Mouse (Mus musculus) ES-CJ7 (cell line): ENCODE data around the gene Mfsd14b.
A peak's percentile ranks its signal among the peaks of the same experiment; 100 is the strongest.

Source experiments
- DNase-seq: peaks from one replicate; pipeline ENCODE4 v3.0.0; 2011; ENCODE audit warnings: low read depth, low spot score

Mfsd14b gene

DNA sequence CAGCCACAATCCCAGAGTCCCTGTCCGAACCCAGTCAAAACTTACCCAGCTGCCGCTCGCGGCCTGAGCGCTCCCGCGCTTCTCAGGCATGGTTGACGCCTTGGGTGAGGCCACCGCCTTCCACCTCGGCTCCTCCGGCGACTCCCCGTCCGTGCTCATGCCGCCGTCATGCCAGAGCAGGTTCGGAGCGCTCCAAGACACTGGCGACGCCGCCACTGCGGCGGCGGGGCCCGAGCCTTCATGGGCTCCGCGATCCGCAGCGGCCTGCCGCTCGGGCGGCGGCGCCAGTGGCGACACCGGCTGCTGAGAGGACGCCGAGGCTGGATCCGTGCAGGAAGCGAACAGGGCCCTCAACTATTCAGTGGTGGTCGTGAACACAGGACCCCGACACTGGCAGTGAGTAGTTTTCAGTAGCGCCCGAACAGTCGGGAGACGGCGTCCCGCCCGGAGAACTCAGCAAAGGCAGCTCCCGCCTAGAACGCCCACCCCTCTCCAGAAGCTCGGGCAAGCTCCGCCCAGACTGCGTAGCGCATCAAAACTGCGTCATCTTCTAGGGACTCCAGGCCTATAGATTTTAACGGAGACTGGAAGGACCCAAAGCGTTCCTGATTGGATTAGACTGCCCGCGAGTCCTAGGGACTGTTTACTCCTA lies at the start of gene Mfsd14b:
Gene Mfsd14b, minus strand, starts transcription at position 517 of the 652 bp plus-strand sequence.
- peak; percentile 97 for DNase-seq

GRCm38 (mm10) chr13:65149940-65150339 lies 37.2 kb upstream of the Mfsd14b start, which contains the start of gene Olfr466:
Olfr466 (plus strand) TSS chr13:65150240.
- no peak for DNase-seq

DNA sequence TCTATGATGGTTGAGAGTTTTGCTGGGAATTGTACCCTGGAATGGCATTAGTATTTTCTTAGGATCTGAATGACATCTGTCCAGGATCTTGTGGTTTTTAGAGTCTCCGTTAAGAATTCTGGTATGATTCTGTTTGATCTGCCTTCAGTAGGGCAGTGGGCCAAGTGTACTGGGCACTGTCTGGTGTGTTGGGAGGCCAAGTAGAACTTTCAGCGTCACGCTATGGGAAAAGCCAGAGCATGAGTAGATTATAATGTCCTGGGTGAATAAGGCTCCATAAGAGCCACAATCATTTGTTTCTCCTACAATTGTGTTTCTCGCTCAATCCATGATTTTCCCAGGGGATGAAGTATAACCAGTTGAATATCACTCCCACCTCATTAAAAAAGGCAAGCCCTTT lies 25.0 kb upstream of the Mfsd14b start, which contains the start of gene Olfr465-ps1:
Gene Olfr465-ps1, plus strand, starts transcription at position 301 of the 400 bp plus-strand sequence.
- no peak for DNase-seq

- DNase-seq = peak; percentile 24
Observed at GRCm38 (mm10) chr13:65127063-65127847, 14.5 kb upstream of the Mfsd14b start.

- no peak for DNase-seq
Observed at GRCm38 (mm10) chr13:65122111-65122510, 9.3 kb upstream of the Mfsd14b start.

DNA sequence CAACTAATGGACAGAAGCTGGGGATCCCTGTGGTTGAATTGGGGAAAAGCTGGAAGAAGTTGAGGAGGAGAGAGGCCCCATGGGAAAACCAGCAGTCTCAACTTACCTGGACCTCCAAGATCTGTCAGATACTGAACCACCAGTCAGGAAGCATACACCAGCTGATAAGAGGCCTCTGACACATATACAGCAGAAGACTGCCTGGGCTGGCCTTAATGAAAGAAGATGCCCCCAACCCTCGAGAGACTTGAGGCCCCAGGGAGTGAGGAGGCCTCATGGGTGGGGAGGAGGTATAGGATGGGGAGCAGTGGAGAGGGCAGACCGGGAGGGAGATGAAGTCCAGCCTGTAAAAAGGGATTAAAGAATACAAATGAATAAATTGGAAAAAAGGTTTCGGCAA lies 8.2 kb upstream of the Mfsd14b start:
- no peak for DNase-seq

GRCm38 (mm10) chr13:65113239-65113638 lies 464 bp upstream of the Mfsd14b start:
- DNase-seq = no peak

GRCm38 (mm10) chr13:65111961-65112360 lies 814 bp downstream of the Mfsd14b start:
- peak; percentile 25 for DNase-seq

- no peak for DNase-seq
Observed at GRCm38 (mm10) chr13:65101232-65101631, 11.5 kb downstream of the Mfsd14b start.

GRCm38 (mm10) chr13:65100678-65101077 lies 12.1 kb downstream of the Mfsd14b start:
- DNase-seq = no peak

DNA sequence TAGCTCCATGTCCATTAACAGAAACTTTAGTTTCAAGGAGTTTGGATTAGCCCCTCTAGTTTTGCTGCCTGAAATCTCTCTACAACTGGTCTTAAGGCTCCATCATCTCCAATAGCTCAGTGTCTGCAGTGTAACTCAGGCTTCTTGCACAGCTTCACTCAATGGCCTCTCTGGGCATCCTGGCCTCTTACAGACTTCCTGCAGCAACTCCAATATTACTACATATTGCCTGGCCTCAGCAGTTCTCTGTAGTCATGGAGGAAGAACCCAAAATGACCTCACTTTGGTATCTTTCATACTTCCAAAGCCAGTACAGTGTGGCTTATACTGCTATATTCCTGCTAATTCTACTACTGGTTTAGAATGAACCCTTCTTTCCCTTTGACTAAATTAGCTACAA lies 15.8 kb downstream of the Mfsd14b start:
- no peak for DNase-seq

GRCm38 (mm10) chr13:65095923-65096322 lies 16.9 kb downstream of the Mfsd14b start:
- no peak for DNase-seq

DNA sequence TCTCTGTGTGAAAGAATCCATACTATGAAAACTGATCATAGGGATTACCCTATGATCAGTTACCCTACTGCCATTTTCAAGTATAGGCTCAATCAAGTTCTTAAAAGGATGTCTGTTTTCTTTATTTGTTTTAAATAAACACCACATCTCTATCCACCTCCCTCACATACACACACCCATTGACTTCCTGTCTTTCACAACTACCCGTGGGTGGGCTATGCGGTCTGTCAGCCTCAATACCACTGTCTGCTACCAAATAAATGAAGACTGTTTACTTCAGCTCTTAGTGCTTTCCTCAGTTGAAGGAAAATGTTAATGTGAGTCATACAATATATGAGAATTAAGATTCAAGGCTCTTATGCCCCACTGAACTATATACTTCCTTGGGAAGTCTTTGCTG lies 42.8 kb downstream of the Mfsd14b start:
- DNase-seq = no peak

DNA sequence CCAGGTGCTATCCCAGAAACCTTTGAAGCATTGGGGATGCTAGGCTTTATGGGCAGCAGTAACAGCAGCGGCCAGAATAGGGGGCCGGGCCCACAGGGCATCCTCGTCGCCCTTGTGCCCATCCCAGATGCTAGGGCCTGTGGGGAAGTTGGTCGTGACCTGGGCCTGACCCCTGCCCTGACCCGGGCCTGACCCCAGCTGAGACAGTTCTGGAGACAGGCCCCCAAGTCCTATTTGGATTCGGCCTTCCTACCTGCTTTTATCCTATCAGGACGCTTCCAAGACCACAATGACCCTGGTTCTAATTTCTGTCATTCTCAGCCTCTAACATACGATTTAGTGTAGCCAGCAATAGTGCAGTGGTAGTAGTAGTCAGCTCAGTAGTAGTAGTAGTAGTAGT lies 60.1 kb downstream of the Mfsd14b start, which contains the start of gene Prss47:
Gene Prss47, minus strand, starts transcription at position 101 of the 400 bp plus-strand sequence.
- DNase-seq = no peak

DNA sequence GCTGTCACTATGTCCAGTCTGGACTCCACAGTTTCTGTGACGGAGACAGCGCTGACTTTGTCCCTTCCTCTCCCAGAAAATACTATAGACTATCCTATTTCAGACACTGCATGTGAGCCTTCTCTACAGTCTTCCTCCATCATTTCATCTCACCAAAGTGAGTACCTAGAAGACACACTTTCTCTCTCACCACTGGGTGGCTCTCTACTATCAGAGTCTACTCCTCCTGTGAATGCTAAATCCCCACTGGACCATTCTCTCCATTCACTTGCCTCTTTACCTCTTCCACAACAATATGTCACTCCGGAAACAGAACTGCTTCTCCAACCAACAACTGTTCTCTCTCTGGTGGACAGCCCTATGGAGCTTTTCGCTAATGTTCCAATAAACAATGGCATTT lies 77.7 kb downstream of the Mfsd14b start:
- DNase-seq = peak; percentile 48

- no peak for DNase-seq
Observed at GRCm38 (mm10) chr13:65032758-65033157, 80.0 kb downstream of the Mfsd14b start, which contains the start of gene Spata31d1c. Spata31d1c (plus strand) TSS chr13:65033058.
